Mouse (Mus musculus) neural tube, embryonic 13.5 days (tissue): ENCODE measurements around the gene Tmem248. TPM values are rescaled to one million over a fixed set of nuclear protein-coding genes. Genes with fewer than 3 reads are reported as not detected.
"Not testable (repeated sequence)": the region's sequence is repeated elsewhere in the genome, so short reads cannot be mapped to it uniquely, and the experiment has no call there.

Source experiments
- ATAC-seq: fragments of 200-750 bp; cut with Nextera tagmentation; 2 replicates; pipeline ENCODE4 v1.8.0; 2017; ENCODE audit warnings: low read depth, mild to moderate bottlenecking, moderate TSS enrichment, moderate library complexity
- H3K27ac ChIP-seq: fragments of 300-500 bp; sonication (generic); replicated peaks from 2 replicates; pipeline ENCODE4 v1.5.1; 2015; ENCODE audit warnings: moderate library complexity, mild to moderate bottlenecking, inconsistent platforms
- H3K27me3 ChIP-seq: fragments of 300-500 bp; sonication (generic); 2 replicates; pipeline ENCODE4 v1.6.1; 2015; ENCODE audit warnings: mild to moderate bottlenecking, inconsistent platforms
- H3K36me3 ChIP-seq: fragments of 300-500 bp; sonication (generic); 2 replicates; pipeline ENCODE4 v1.6.1; 2015; ENCODE audit warnings: mild to moderate bottlenecking, inconsistent platforms
- H3K4me1 ChIP-seq: fragments of 300-500 bp; sonication (generic); replicated peaks from 2 replicates; pipeline ENCODE4 v1.6.1; 2015; ENCODE audit warnings: inconsistent platforms
- H3K4me2 ChIP-seq: fragments of 300-500 bp; sonication (generic); 2 replicates; pipeline ENCODE4 v1.6.1; 2015; ENCODE audit warnings: inconsistent platforms, mild to moderate bottlenecking, moderate library complexity
- H3K4me3 ChIP-seq: fragments of 300-500 bp; sonication (generic); 2 replicates; pipeline ENCODE4 v1.5.1; 2015; ENCODE audit warnings: mild to moderate bottlenecking, inconsistent platforms
- H3K9ac ChIP-seq: fragments of 300-500 bp; sonication (generic); 2 replicates; pipeline ENCODE4 v1.6.1; 2015; ENCODE audit warnings: moderate library complexity, mild to moderate bottlenecking, inconsistent platforms
- H3K9me3 ChIP-seq: fragments of 300-500 bp; sonication (generic); 2 replicates; pipeline ENCODE4 v1.6.1; 2016; ENCODE audit warnings: inconsistent platforms
- WGBS: fragments of 180-500 bp; shearing (Covaris S2); methylation state at CpG from one replicate; pipeline ENCODE4 v1.1.7; 2015; 5-methylcytosine and 5-hydroxymethylcytosine counted together
- polyA plus RNA-seq: library from polyadenylated mRNA; unstranded; fragments of >200 nt; fragmentation: Nextera tagmentation; extraction: Ambion mirVana; gene quantifications from 2 replicates; pipeline ENCODE4 v1.2.1, GENCODE M21; 2015

Tmem248 gene
- polyA plus RNA-seq, 1 experiment from 2014 or later, result 25.9 TPM

DNA sequence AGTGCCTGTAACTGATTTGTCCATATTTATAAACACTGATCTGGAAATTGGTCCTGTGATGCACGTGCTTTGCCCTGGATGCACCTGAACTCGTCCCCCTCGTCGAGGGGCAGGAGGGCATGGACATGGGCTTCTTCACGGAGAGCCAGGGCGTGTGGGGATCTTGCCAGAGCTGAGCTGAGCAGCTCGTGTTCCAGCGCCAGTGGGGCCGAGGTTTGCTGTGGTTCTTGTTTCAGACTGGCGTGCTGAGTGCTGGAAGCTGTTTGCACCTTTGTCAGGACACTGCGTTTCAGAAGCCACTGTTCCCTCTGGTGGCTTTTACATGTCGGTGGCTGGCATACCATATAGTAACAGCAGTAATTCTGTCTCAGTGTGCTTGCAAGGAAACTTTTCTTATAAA, 24.5 kb downstream of the Tmem248 start:
- no peak overlapping the region for H3K4me3 ChIP-seq
- H3K36me3 ChIP-seq, result peaks cover 97% of the 10 kb centered on the region
- no peak for ATAC-seq

DNA sequence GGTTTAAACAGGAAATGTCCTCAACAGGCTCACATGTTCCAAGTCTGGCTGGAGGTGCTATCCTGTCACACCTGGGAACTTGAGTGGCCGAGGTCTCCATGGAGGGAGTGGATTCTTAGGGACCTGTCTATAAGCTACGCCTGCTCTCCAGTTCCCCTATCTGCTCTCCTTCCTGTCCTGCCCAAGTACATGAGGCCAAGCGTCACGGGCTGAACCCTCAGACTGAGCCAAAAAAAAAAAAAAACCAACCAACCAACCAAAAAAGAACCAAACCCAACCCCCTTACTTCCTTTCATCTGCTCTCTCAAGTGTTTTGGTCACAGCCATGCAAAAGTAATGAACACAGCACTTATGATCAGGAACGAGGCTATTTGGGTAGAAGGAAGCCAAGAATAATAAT, 30.9 kb downstream of the Tmem248 start:
- no peak overlapping the region for H3K4me2 ChIP-seq
- H3K9me3 ChIP-seq, result no peaks in the 10 kb centered on the region
- no peak overlapping the region for H3K27ac ChIP-seq
- peaks cover 97% of the 10 kb centered on the region for H3K36me3 ChIP-seq
- no peaks in the 10 kb centered on the region for H3K27me3 ChIP-seq
- H3K4me1 ChIP-seq, result no peaks in the 10 kb centered on the region
- H3K9ac ChIP-seq, result no peak overlapping the region
- no peak for ATAC-seq
- H3K4me3 ChIP-seq, result no peak overlapping the region
- WGBS, result 89% methylated on average over 5 of the region's 5 CpGs

More for the DNA sequence above, 24.5 kb downstream of the Tmem248 start:
- H3K27me3 ChIP-seq, result no peaks in the 10 kb centered on the region
- no peak overlapping the region for H3K27ac ChIP-seq
- H3K4me2 ChIP-seq, result no peak overlapping the region
- WGBS, result 92% methylated on average over 12 of the region's 12 CpGs
- H3K9ac ChIP-seq, result no peak overlapping the region
- no peaks in the 10 kb centered on the region for H3K4me1 ChIP-seq
- no peaks in the 10 kb centered on the region for H3K9me3 ChIP-seq

DNA sequence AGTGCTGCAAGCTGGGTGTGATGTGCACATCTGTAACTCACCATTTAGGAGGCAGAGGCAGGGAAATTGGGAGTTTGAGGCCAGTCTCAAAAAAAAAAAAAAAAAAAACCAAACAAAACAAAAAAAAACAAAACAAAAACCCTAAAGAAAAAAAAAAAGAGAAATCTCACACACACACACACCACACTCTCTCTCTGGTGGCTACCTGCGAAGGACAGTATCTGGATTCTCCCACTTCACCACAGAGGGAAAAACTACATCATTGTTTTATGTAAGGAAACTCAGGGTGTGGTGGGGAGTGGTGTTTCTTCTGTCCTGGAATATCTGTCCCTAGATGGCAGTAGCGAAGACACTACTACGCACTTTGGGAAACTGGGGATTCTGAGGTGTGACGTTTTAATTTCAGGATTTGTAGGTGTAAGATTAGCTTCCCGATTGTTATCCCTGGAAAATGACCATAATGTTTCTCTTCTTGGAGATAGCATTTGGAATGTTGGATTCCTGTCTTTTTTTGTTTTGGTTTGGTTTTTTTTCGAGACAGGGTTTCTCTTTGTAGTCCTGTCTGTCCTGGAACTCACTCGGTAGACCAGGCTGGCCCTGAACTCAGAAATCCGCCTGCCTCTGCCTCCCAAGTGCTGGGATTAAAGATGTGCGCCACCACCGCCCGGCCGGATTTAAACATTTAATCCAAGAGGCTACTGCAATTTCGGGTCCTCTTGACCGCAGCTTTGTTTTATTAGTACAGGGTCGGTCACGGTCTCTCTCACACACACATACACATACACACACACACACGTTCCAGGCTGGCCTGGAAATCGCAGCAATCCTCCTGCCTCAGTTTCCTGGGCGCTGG, 37.5 kb downstream of the Tmem248 start:
- 16% methylated on average over 19 of the region's 19 CpGs for WGBS
- Histone ChIP-seq H3K27me3 (no peaks in the 10 kb centered on the region), H3K4me2 (peak overlapping the region; percentile 65), H3K9me3 (no peaks in the 10 kb centered on the region), H3K9ac (peak overlapping the region; percentile 82), H3K4me3 (peak overlapping the region; percentile 69), H3K4me1 (peaks cover 33% of the 10 kb centered on the region), H3K36me3 (peaks cover 44% of the 10 kb centered on the region), H3K27ac (0 out of 2 replicates have a peak overlapping the region, but pooled peaks have one; percentile 70)
- peak; percentile 4; the same call in 1 of the 2 replicates for ATAC-seq

DNA sequence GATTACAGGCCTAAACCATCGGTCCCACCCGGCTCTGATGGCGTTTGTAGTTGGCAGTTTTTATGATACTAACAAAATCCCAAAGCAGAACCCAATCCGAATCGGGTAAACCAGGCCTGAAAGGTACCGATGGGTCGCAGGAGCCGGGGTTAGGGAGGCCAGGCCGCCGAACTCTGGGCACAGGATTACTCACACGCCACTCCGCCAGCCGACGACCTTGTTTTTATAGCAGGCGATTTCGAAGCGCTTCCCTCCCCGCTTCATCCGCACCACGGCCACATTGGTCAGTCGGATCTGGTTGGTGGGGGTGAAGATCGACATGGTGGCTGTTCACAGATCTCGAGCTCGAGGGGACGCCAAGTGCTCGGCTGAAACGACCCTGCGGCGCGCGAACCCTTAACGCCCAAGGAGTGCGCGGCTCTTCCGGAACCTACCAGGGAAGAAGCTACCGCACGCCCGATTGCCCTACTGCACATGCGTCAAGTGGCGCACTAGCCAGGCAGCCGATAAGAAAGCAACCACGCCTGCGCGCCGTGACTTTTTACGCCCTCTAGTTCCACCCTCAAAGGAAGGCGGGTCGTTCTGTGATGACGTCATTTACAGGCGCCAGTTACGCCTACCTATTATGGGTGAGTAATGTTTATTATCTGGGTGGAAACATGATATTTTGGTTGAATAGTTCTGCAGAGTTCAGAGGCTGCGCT, 38.3 kb downstream of the Tmem248 start, which contains the start of the genes Sbds and Tyw1:
Gene Sbds (minus strand): TSS at position 514 of the 704 bp plus-strand sequence.
Gene Tyw1 (plus strand): TSS at position 603 of the 704 bp plus-strand sequence.
- under 1% methylated on average over 52 of the region's 52 CpGs for WGBS
- peaks cover 33% of the 10 kb centered on the region for H3K4me1 ChIP-seq
- peak within 1 kb of the TSS; percentile 70 for H3K27ac ChIP-seq
- H3K9me3 ChIP-seq, result no peaks in the 10 kb centered on the region
- H3K36me3 ChIP-seq, result peaks cover 37% of the 10 kb centered on the region
- ATAC-seq, result peak; percentile 85
- H3K27me3 ChIP-seq, result no peaks in the 10 kb centered on the region
- peak within 1 kb of the TSS; percentile 70 for H3K4me3 ChIP-seq
- peak within 1 kb of the TSS; percentile 82 for H3K9ac ChIP-seq
- peak within 1 kb of the TSS; percentile 65 for H3K4me2 ChIP-seq

DNA sequence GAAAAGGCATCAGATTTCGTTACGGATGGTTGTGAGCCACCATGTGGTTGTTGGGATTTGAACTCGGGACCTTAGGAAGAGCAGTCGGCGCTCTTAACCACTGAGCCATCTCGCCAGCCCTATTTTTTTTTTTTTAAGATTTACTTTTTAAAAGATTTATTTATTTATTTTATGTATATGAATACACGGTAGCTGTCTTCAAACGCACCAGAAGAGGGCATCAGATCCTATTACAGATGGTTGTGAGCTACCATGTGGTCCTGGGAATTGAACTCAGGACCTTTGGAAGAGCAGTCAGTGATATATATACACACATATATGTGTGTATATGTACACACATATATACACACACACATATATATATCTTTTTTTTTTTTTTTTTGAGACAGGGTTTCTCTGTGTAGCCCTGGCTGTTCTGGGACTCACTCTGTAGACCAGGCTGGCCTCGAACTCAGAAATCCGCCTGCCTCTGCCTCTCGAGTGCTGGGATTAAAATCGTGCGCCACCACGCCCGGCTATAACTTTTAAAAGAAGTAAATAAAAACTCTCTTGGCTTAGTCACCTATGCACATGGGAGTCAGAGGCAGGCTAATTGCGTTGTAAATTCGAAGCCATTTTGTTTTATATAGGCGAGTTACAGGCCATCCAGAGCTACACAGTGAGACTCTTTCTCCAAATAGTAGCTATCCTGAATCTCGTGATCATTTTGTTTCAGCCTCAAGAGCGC, 39.1 kb downstream of the Tmem248 start:
- Histone ChIP-seq H3K36me3 (peaks cover 29% of the 10 kb centered on the region), H3K9ac (0 out of 2 replicates have a peak overlapping the region, but pooled peaks have one; percentile 43), H3K4me3 (peak overlapping the region; percentile 70), H3K4me1 (peaks cover 33% of the 10 kb centered on the region), H3K4me2 (peak overlapping the region; percentile 65), H3K27ac (0 out of 2 replicates have a peak overlapping the region, but pooled peaks have one; percentile 9)
- ATAC-seq, result peak; percentile 13
- not testable (repeated sequence) for H3K9me3 ChIP-seq, H3K27me3 ChIP-seq
- WGBS, result 30% methylated on average over 20 of the region's 20 CpGs

DNA sequence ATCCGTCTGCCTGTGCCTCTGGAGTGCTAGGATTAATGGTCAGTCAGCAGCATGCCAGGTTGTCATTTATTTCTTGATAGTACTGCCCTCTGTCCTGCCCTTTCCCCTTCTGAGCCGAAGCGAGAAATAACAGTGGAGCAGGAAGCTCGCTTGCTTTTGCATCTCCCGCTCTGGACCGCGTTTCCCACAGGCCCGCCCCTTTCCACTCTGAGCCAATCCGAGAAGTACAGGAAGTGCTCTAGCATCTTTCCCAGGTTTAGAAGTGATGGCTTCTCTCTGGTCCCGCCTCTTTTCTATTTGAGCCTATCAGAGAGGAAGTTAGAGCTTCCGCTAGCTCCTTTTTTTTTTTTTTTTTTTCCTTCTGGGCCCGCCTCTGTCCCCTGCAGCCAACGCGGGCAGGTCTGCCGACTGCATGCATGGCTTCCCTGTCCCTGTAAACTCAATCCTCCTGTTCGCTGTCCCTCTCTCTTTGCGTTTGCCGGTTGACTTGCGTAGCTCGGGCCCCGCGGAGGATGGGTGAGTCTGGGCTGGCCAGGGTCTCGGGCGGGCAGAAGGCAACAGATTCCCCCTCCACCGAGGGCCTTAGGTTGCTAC, 39.9 kb downstream of the Tmem248 start:
- H3K9ac ChIP-seq, result peak overlapping the region; percentile 87
- H3K4me1 ChIP-seq, result peaks cover 33% of the 10 kb centered on the region
- peak overlapping the region; percentile 70 for H3K4me3 ChIP-seq
- under 1% methylated on average over 25 of the region's 25 CpGs for WGBS
- H3K9me3 ChIP-seq, result no peaks in the 10 kb centered on the region
- peaks cover 21% of the 10 kb centered on the region for H3K36me3 ChIP-seq
- peak overlapping the region; percentile 85 for H3K27ac ChIP-seq
- peak; percentile 95 for ATAC-seq
- peak overlapping the region; percentile 65 for H3K4me2 ChIP-seq
- no peaks in the 10 kb centered on the region for H3K27me3 ChIP-seq

DNA sequence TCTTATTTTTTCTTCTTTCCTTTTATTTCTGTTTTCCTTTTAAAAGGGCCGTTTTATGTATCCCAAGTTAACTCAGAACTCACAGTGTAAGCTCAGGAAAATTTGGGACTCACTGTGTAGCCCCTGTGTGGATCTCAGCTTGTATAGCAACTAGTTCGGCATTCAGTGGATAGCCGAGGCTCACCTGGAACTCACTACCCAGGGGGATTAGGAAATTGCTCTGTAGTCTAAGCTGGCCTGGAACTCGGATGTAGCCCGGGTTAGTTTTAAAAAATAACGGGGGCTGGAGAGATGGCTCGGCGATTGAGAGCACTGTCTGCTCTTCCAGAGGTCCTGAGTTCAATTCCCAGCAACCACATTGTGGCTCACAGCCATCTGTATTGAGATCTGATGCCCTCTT, 40.4 kb downstream of the Tmem248 start:
- no peaks in the 10 kb centered on the region for H3K9me3 ChIP-seq
- WGBS, result 13% methylated on average over 8 of the region's 8 CpGs
- peak overlapping the region; percentile 85 for H3K27ac ChIP-seq
- ATAC-seq, result peak; percentile 7; the same call in 1 of the 2 replicates
- H3K4me2 ChIP-seq, result peak overlapping the region; percentile 65
- H3K36me3 ChIP-seq, result peaks cover 18% of the 10 kb centered on the region
- peak overlapping the region; percentile 70 for H3K4me3 ChIP-seq
- peak overlapping the region; percentile 87 for H3K9ac ChIP-seq
- H3K27me3 ChIP-seq, result no peaks in the 10 kb centered on the region
- peaks cover 33% of the 10 kb centered on the region for H3K4me1 ChIP-seq

DNA sequence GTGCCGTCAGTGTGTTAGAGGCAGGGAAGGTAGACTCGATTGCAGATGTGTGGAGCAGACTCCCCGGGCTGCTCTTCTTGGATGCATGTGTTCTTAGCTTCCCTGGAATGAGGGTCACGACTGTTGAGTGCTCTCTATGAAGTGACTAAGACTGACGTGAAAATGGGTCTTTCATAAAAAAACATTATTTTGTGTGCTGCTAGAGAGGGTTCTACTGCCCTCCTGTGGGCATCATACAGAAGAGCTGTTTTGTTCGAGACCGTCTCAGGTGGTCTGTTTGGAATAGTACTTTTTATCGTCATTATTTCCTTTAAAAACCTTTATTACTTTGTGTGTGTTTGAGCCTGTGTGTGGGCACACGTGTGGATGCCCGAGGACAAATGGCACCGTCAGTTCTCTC, 46.6 kb downstream of the Tmem248 start:
- no peak overlapping the region for H3K4me3 ChIP-seq
- no peaks in the 10 kb centered on the region for H3K9me3 ChIP-seq
- 81% methylated on average over 11 of the region's 11 CpGs for WGBS
- no peak for ATAC-seq
- H3K9ac ChIP-seq, result no peak overlapping the region
- H3K27ac ChIP-seq, result no peak overlapping the region
- H3K4me2 ChIP-seq, result no peak overlapping the region
- H3K4me1 ChIP-seq, result no peaks in the 10 kb centered on the region
- H3K27me3 ChIP-seq, result no peaks in the 10 kb centered on the region
- peaks cover 43% of the 10 kb centered on the region for H3K36me3 ChIP-seq

DNA sequence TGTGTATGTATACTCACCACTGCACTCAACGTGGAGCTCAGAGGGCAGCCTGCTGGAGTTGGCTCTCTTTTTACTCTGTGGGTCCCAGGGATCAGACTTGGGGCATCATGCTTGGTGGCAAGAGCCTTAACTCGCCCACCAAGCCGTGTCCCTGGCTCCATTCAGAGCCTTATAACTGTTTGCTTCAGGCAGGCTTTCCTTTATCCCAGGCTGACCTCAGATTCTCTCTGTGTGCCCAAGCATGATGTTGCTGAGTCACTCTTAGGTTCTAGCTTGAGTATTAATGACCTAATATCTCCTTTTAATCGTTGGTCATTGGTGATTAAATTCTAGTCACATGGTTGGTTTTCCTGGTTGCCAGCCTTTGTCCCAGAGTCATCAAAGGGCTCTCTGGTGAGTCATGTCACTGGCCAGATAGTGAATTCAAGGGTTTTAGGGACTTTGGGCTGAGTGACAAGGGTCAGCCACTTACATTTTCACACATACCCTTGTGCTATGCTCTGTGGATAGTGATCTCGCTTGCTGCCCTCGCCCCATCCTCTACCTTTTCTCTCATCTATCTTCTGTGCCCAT, 47.6 kb downstream of the Tmem248 start:
- Histone ChIP-seq H3K4me2 (no peak overlapping the region), H3K36me3 (peaks cover 51% of the 10 kb centered on the region), H3K9ac (no peak overlapping the region), H3K9me3 (no peaks in the 10 kb centered on the region), H3K27ac (no peak overlapping the region), H3K4me3 (no peak overlapping the region), H3K4me1 (no peaks in the 10 kb centered on the region), H3K27me3 (no peaks in the 10 kb centered on the region)
- WGBS, result 91% methylated on average over 6 of the region's 6 CpGs
- ATAC-seq, result no peak

DNA sequence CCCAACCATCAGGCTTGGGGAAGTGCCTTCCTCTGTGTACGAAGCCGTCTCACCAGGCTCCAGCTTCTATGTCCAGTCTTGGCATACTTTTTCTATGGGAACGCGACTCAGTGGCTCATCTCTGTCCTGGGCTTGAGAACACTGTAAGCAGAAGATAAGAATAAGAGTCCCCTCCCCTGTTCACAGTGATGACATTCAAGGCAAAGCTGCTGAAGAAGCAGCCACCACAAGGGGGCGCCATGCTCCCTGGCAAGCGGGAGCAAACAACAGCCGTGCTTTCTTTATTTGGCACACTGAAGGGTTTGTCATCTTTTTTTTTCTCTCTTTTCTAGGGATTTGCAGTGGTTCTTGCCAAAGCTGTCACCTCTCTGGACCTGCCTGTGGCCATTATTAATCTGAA, 49.8 kb downstream of the Tmem248 start:
- no peak overlapping the region for H3K9ac ChIP-seq
- H3K4me1 ChIP-seq, result no peaks in the 10 kb centered on the region
- no peaks in the 10 kb centered on the region for H3K9me3 ChIP-seq
- H3K27ac ChIP-seq, result no peak overlapping the region
- H3K4me3 ChIP-seq, result no peak overlapping the region
- no peaks in the 10 kb centered on the region for H3K27me3 ChIP-seq
- no peak for ATAC-seq
- H3K36me3 ChIP-seq, result peaks cover 66% of the 10 kb centered on the region
- no peak overlapping the region for H3K4me2 ChIP-seq
- WGBS, result 89% methylated on average over 7 of the region's 7 CpGs

DNA sequence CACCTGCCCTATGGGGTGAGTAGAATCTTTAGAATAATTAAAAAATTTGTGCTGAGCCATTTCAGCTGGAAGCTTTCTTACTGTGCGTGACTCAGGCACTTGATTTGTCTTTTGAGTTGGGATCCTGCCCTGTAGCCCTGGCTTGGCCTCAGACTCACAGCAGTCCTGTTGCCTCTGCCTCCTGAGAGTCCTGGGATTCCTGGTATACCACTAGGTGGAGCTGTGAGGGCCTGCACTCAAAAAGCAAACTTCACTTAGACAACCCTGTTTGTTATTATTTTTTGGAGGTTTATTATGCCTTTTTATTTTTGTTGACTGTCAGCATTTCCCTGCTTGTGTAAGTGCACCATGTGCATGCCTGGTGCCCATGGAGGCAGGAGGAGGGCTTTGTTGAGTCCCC, 50.4 kb downstream of the Tmem248 start:
- ATAC-seq, result no peak
- peaks cover 70% of the 10 kb centered on the region for H3K36me3 ChIP-seq

More for the DNA sequence above, 50.4 kb downstream of the Tmem248 start:
- H3K9ac ChIP-seq, result no peak overlapping the region
- H3K27ac ChIP-seq, result no peak overlapping the region
- WGBS, result 90% methylated on average over 1 of the region's 1 CpGs
- no peak overlapping the region for H3K4me3 ChIP-seq
- no peak overlapping the region for H3K4me2 ChIP-seq
- no peaks in the 10 kb centered on the region for H3K9me3 ChIP-seq
- H3K27me3 ChIP-seq, result no peaks in the 10 kb centered on the region
- no peaks in the 10 kb centered on the region for H3K4me1 ChIP-seq
